Mouse (Mus musculus): ENCODE results near the gene Prr32.

The Prr32 gene

DNA sequence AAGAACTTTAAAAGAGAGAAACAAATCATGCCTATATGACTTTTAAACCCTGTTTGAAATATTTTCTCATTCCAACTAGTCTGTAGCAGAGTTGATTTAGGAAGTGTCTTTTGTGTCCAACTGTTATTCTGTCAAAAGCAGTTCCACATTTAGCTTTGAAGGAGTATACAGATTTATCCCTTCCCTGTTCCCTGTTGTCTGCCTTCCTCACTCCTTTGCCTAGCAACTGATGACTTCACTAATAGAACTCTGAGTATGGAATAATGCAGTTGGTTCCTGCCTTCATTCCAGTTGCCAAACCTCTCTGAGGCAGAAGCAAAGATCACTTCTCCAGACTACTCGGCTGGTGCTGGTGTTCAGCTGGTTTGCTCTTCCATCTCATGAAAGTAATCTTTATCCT, at the start of gene Prr32:
TSS of gene Prr32 (plus strand) at position 301 of the 400 bp plus-strand sequence.
- no peak for DNase-seq (ENCODE audit: low spot score in 2 of 2)
